Mouse (Mus musculus): ENCODE results near the gene Sdr9c7.

DNA sequence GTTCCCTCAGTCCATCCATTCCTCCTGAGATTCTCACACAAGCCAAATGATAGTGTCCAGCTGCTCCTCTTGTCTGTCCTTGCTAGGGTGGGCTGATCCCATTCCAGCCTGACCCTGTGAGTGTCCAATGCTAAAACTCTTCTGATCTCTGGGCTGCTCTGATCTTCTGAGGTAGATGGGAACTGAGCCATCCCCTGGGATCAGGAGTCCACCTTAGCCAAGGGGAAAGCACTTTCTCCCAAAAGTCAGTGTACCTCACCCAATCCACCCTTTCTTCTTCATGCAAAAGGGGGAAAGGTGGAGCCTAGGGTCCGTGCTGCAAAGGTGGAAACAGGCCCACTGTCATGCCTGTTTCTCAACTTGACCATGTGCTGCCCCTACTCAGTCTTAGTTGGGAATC lies 6.8 kb upstream of the Sdr9c7 start:
- TF ChIP-seq POLR2AphosphoS5 (IDR thresholded peaks at IDR 0.05; ENCODE audit: borderline replicate concordance, low read depth, low read length) (no peak), ZKSCAN1 (IDR thresholded peaks at IDR 0.05; ENCODE audit: low read depth, low read length) (no peak), CTCF (IDR thresholded peaks at IDR 0.05 in 2 of 3, conservative IDR thresholded peaks at IDR 0.05 in 1 of 3; ENCODE audit: control insufficient read depth in 1 of 3, insufficient read depth in 1 of 3, low read depth in 2 of 3, low read length in 3 of 3, poor library complexity in 1 of 3, severe bottlenecking in 1 of 3) (no peak), GATA1 (IDR thresholded peaks at IDR 0.05; ENCODE audit: low read depth, low read length) (no peak), SIN3A (IDR thresholded peaks at IDR 0.05; ENCODE audit: low read length) (no peak), TCF12 (IDR thresholded peaks at IDR 0.05; ENCODE audit: low read depth, low read length) (no peak), POLR2AphosphoS2 (IDR thresholded peaks at IDR 0.05; ENCODE audit: low read length) (no peak), MAX (IDR thresholded peaks at IDR 0.05; ENCODE audit: low read length) (no peak), E2F4 (IDR thresholded peaks at IDR 0.05; ENCODE audit: borderline replicate concordance, low read depth, low read length) (no peak), MEF2A (IDR thresholded peaks at IDR 0.05; ENCODE audit: extremely low read depth, insufficient replicate concordance, low read depth, low read length, poor library complexity, severe bottlenecking) (no peak), MAZ (IDR thresholded peaks at IDR 0.05; ENCODE audit: low read depth, low read length) (no peak)
